Mouse (Mus musculus) heart, adult 9 months (tissue): ENCODE results near the gene Klhl8.
"Not testable (repeated sequence)": the region's sequence is repeated elsewhere in the genome, so short reads cannot be mapped to it uniquely, and the experiment has no call there.

Source experiments
- DNase-seq, 2 experiments: peaks; one replicate each; pipeline ENCODE4 v3.0.0; 2022; ENCODE audit warnings: low spot score in 2 of 2

Klhl8 gene

GRCm38 (mm10) chr5:103910748-103911409, at the start of gene Klhl8:
Gene Klhl8 (minus strand): TSS chr5:103911259.
- DNase-seq, result peak; percentile 84 to 85

GRCm38 (mm10) chr5:103954638-103955037, 43.6 kb upstream of the Klhl8 start:
- no peak for DNase-seq

GRCm38 (mm10) chr5:103953135-103954083, 42.4 kb upstream of the Klhl8 start:
- no peak for DNase-seq

GRCm38 (mm10) chr5:103950138-103950537, 39.1 kb upstream of the Klhl8 start:
- not testable (repeated sequence) for DNase-seq

GRCm38 (mm10) chr5:103943183-103943582, 32.1 kb upstream of the Klhl8 start:
- no peak for DNase-seq

- DNase-seq, result no peak
These were observed 28.8 kb upstream of the Klhl8 start for GRCm38 (mm10) chr5:103939856-103940255.

- DNase-seq, result no peak
These were observed 28.2 kb upstream of the Klhl8 start for GRCm38 (mm10) chr5:103939350-103939652.

- no peak for DNase-seq
These were observed 27.7 kb upstream of the Klhl8 start for GRCm38 (mm10) chr5:103938547-103939349.

GRCm38 (mm10) chr5:103936906-103937589, 26.0 kb upstream of the Klhl8 start:
- DNase-seq, result no peak

GRCm38 (mm10) chr5:103931924-103932323, 20.9 kb upstream of the Klhl8 start:
- DNase-seq, result not testable (repeated sequence)

GRCm38 (mm10) chr5:103930511-103930910, 19.5 kb upstream of the Klhl8 start:
- DNase-seq, result no peak

GRCm38 (mm10) chr5:103928196-103928550, 17.1 kb upstream of the Klhl8 start:
- no peak for DNase-seq

- DNase-seq, result peak; percentile 74 to 92
These were observed 16.6 kb upstream of the Klhl8 start for GRCm38 (mm10) chr5:103927429-103928195.

- no peak for DNase-seq
These were observed 15.3 kb upstream of the Klhl8 start for GRCm38 (mm10) chr5:103926398-103926797.

GRCm38 (mm10) chr5:103923755-103924154, 12.7 kb upstream of the Klhl8 start:
- no peak for DNase-seq

- DNase-seq, result peak in 1 of 2 experiments; percentile 34
These were observed 12.0 kb upstream of the Klhl8 start for GRCm38 (mm10) chr5:103923101-103923500.

GRCm38 (mm10) chr5:103922436-103922835, 11.4 kb upstream of the Klhl8 start:
- DNase-seq, result peak in 1 of 2 experiments; percentile 30

GRCm38 (mm10) chr5:103919497-103919896, 8.4 kb upstream of the Klhl8 start:
- DNase-seq, result no peak

GRCm38 (mm10) chr5:103918233-103918632, 7.2 kb upstream of the Klhl8 start:
- no peak for DNase-seq

GRCm38 (mm10) chr5:103917357-103917895, 6.4 kb upstream of the Klhl8 start:
- DNase-seq, result no peak
